In the genomic region with DNA sequence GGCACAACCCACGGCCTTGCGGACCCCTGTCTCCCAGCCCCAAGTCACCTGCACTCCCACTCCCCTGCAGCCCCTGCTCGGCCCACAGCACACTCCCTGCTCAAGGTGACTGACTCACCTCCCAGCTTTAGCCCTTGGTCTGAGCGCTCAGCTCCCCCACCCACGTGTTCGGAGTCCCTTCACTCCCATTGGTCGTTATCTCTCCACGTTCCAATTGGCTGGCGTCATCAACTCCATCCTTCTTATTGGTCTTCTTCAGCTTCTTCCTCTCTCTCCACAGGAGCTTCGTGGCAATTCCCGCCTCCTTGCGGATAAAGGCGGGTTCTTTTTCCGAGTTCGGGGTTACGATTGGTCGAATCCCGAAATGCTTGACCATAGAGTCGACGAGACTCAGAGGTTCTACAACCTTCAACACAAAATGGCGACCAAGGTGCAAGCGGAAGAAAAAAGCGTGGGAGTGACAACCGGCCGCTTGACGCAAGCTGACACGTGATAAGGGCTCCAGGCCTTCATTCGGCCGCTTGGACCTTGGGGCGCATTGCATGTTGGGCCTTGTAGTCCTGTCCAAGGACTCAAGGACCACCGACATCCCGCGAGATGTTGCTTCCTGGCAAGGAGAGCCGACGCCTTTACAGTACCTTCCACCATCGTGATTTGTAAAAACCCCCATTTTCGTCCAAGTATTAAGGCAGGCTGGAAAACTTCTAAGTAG, we compare ENCODE assay signal across 8 mouse cellular contexts. TPM values are rescaled to one million over a fixed set of nuclear protein-coding genes. Genes with fewer than 3 reads are reported as not detected.
DNase-seq lines count a peak whose midpoint lies in the region; ATAC-seq and TF ChIP-seq lines count a peak whose summit lies in the region.

A gene (minus strand): TSS at position 162 of the 712 bp plus-strand sequence.

- H3K4me3 ChIP-seq in E14TG2a.4 (replicated peaks; ENCODE audit: low read length), result peak within 1 kb of the TSS; percentile 98
- H3K4me3 ChIP-seq in forebrain, embryonic 12.5 days (replicated peaks), result peak within 1 kb of the TSS; percentile 72
- peak within 1 kb of the TSS; percentile 71 for H3K4me3 ChIP-seq in heart, postnatal 0 days (ENCODE audit: low read depth, low read length)
- H3K4me3 ChIP-seq in liver, embryonic 16.5 days (ENCODE audit: low read depth, low read length), result peak within 1 kb of the TSS; percentile 75
- peak within 1 kb of the TSS; percentile 86 for H3K4me3 ChIP-seq in neural tube, embryonic 13.5 days
- peak within 1 kb of the TSS; percentile 92 for H3K4me3 ChIP-seq in testis, adult 2 months (ENCODE audit: control insufficient read depth, low read depth, low read length)

- DNase-seq in c-Kit-positive CD71-positive TER-119-positive erythroid progenitor cells, embryonic 14.5 days (ENCODE audit: low spot score), result peak; percentile 99
- DNase-seq in heart, postnatal 0 days (ENCODE audit: low spot score), result peak; percentile 100
- DNase-seq in kidney, postnatal 4 days, result peak; percentile 96 to 98

- no peaks in the 10 kb centered on the region for H3K9me3 ChIP-seq in E14TG2a.4 (ENCODE audit: low read length)
- H3K9me3 ChIP-seq in forebrain, embryonic 12.5 days, result no peaks in the 10 kb centered on the region
- H3K9me3 ChIP-seq in heart, postnatal 0 days (replicated peaks; ENCODE audit: control insufficient read depth, low read length), result no peaks in the 10 kb centered on the region
- H3K9me3 ChIP-seq in liver, embryonic 16.5 days (replicated peaks; ENCODE audit: control insufficient read depth, low read length), result no peaks in the 10 kb centered on the region
- H3K9me3 ChIP-seq in neural tube, embryonic 13.5 days, result no peaks in the 10 kb centered on the region

- peak; percentile 96 for TF ChIP-seq POLR2A in testis, adult 2 months (IDR thresholded peaks at IDR 0.05; ENCODE audit: control insufficient read depth, low read depth, low read length)

- under 1% methylated on average over 37 of the region's 37 CpGs for WGBS in forebrain, embryonic 12.5 days
- WGBS in heart, postnatal 0 days, result under 1% methylated on average over 37 of the region's 37 CpGs
- WGBS in liver, embryonic 16.5 days (ENCODE audit: insufficient replicate concordance), result under 1% methylated on average over 37 of the region's 37 CpGs
- WGBS in neural tube, embryonic 13.5 days, result under 1% methylated on average over 37 of the region's 37 CpGs

- peaks cover 41% of the 10 kb centered on the region for H3K4me1 ChIP-seq in E14TG2a.4 (replicated peaks; ENCODE audit: low read depth, low read length)
- H3K4me1 ChIP-seq in forebrain, embryonic 12.5 days, result peaks cover 13% of the 10 kb centered on the region
- 0 out of 2 replicates have a peak, but pooled peaks cover 5% of the 10 kb centered on the region for H3K4me1 ChIP-seq in heart, postnatal 0 days (ENCODE audit: control insufficient read depth, insufficient read depth)
- H3K4me1 ChIP-seq in liver, embryonic 16.5 days (ENCODE audit: control insufficient read depth, low read depth, low read length), result peaks cover 14% of the 10 kb centered on the region
- peaks cover 25% of the 10 kb centered on the region for H3K4me1 ChIP-seq in neural tube, embryonic 13.5 days (replicated peaks)
- H3K4me1 ChIP-seq in testis, adult 2 months (ENCODE audit: control insufficient read depth, insufficient read depth, low read length), result peaks cover 5% of the 10 kb centered on the region

- H3K27ac ChIP-seq in forebrain, embryonic 12.5 days, result peak within 1 kb of the TSS; percentile 73
- H3K27ac ChIP-seq in heart, postnatal 0 days (ENCODE audit: low read depth), result peak within 1 kb of the TSS; percentile 95
- peak within 1 kb of the TSS; percentile 68 for H3K27ac ChIP-seq in liver, embryonic 16.5 days (ENCODE audit: low read length)
- peak within 1 kb of the TSS; percentile 89 for H3K27ac ChIP-seq in neural tube, embryonic 13.5 days (replicated peaks)
- peak within 1 kb of the TSS; percentile 74 for H3K27ac ChIP-seq in testis, adult 2 months (ENCODE audit: control insufficient read depth, insufficient read depth, low read depth, low read length)

- peak within 1 kb of the TSS; percentile 75 for H3K4me2 ChIP-seq in forebrain, embryonic 12.5 days
- peak within 1 kb of the TSS; percentile 78 for H3K4me2 ChIP-seq in heart, postnatal 0 days (ENCODE audit: low read depth, low read length)
- H3K4me2 ChIP-seq in liver, embryonic 16.5 days (ENCODE audit: low read depth, low read length), result peak within 1 kb of the TSS; percentile 82
- H3K4me2 ChIP-seq in neural tube, embryonic 13.5 days, result peak within 1 kb of the TSS; percentile 91

- no peaks in the 10 kb centered on the region for H3K27me3 ChIP-seq in E14TG2a.4 (ENCODE audit: insufficient read depth, low read length)
- no peaks in the 10 kb centered on the region; the same call in 1 of the 2 replicates for H3K27me3 ChIP-seq in forebrain, embryonic 12.5 days
- H3K27me3 ChIP-seq in heart, postnatal 0 days (ENCODE audit: control insufficient read depth, insufficient read depth, low read length), result no peaks in the 10 kb centered on the region
- no peaks in the 10 kb centered on the region for H3K27me3 ChIP-seq in liver, embryonic 16.5 days (ENCODE audit: control insufficient read depth, insufficient read depth, low read depth, low read length)
- H3K27me3 ChIP-seq in neural tube, embryonic 13.5 days, result no peaks in the 10 kb centered on the region
- no peaks in the 10 kb centered on the region for H3K27me3 ChIP-seq in testis, adult 2 months (ENCODE audit: control insufficient read depth, insufficient read depth, low read length)

- no peak for TF ChIP-seq CTCF in E14TG2a.4 (conservative IDR thresholded peaks at IDR 0.05; ENCODE audit: low read length)
- TF ChIP-seq CTCF in heart, postnatal 0 days (IDR thresholded peaks at IDR 0.05; ENCODE audit: low read depth), result no peak
- TF ChIP-seq CTCF in testis, adult 2 months (IDR thresholded peaks at IDR 0.05; ENCODE audit: control insufficient read depth, insufficient read depth, insufficient replicate concordance, low read depth, low read length), result peak; percentile 8; the same call in 1 of the 2 replicates

- peak; percentile 98 for ATAC-seq in forebrain, embryonic 12.5 days (ENCODE audit: low FRiP score)
- peak; percentile 94 for ATAC-seq in heart, postnatal 0 days (ENCODE audit: insufficient read depth, low read depth)
- ATAC-seq in liver, embryonic 16.5 days (ENCODE audit: low read depth), result peak; percentile 92
- peak; percentile 98 for ATAC-seq in neural tube, embryonic 13.5 days (ENCODE audit: low read depth)

- peak; percentile 87; the same call in 1 of the 2 replicates for TF ChIP-seq EP300 in heart, postnatal 0 days (IDR thresholded peaks at IDR 0.05; ENCODE audit: low read depth)

- peak within 1 kb of the TSS; percentile 77 for H3K9ac ChIP-seq in forebrain, embryonic 12.5 days
- peak within 1 kb of the TSS; percentile 89 for H3K9ac ChIP-seq in heart, postnatal 0 days (replicated peaks; ENCODE audit: low read depth, low read length)
- peak within 1 kb of the TSS; percentile 65 for H3K9ac ChIP-seq in liver, embryonic 16.5 days (ENCODE audit: low read depth, low read length)
- peak within 1 kb of the TSS; percentile 93 for H3K9ac ChIP-seq in neural tube, embryonic 13.5 days

- peaks cover 33% of the 10 kb centered on the region for H3K36me3 ChIP-seq in E14TG2a.4 (ENCODE audit: insufficient read depth, low read length)
- H3K36me3 ChIP-seq in forebrain, embryonic 12.5 days (replicated peaks), result peaks cover 22% of the 10 kb centered on the region
- H3K36me3 ChIP-seq in heart, postnatal 0 days (replicated peaks; ENCODE audit: control insufficient read depth, insufficient read depth, low read length), result peaks cover 14% of the 10 kb centered on the region
- no peaks in the 10 kb centered on the region; the same call in none of the 2 replicates for H3K36me3 ChIP-seq in liver, embryonic 16.5 days (ENCODE audit: control insufficient read depth, insufficient read depth)
- peaks cover 23% of the 10 kb centered on the region for H3K36me3 ChIP-seq in neural tube, embryonic 13.5 days
- no peaks in the 10 kb centered on the region for H3K36me3 ChIP-seq in testis, adult 2 months (ENCODE audit: control insufficient read depth, insufficient read depth, low read length)

RNA-seq across cellular contexts. Expression of the gene that starts here (rescaled TPM):
- polyA plus RNA-seq in forebrain, embryonic 12.5 days (2016; fragmentation: Nextera tagmentation; extraction: Ambion mirVana), result 379 and 385 TPM in 2 replicates
- total RNA-seq in heart, postnatal 0 days (2014; rRNA removed; ENCODE audit: low replicate concordance), result 4,197 and 4,922 TPM in 2 replicates
- 4,840 and 4,941 TPM in 2 replicates for polyA plus RNA-seq in heart, postnatal 0 days (2015; fragmentation: Nextera tagmentation; extraction: Ambion mirVana)
- 471 and 479 TPM in 2 replicates for polyA plus RNA-seq in liver, embryonic 16.5 days (2015; fragmentation: Nextera tagmentation; extraction: Ambion mirVana)
- 605 and 642 TPM in 2 replicates for polyA plus RNA-seq in neural tube, embryonic 13.5 days (2015; fragmentation: Nextera tagmentation; extraction: Ambion mirVana)
- polyA plus RNA-seq in testis, adult 2 months (2012; rRNA removed), result 234 and 248 TPM in 2 replicates

Comparison
In these comparisons a context has a peak if more than half of its experiments do, and no peak if none do; other contexts are left out.
1. Peak in every context shown above with its lines: DNase-seq, ATAC-seq, H3K4me3 ChIP-seq and H3K27ac ChIP-seq.